Mouse (Mus musculus) cortical plate, adult 2 months (tissue): ENCODE results near the gene Sf3b5.

ENCODE experiments used
- CTCF ChIP-seq: fragments of 200-500 bp; IDR thresholded peaks from 2 replicates; pipeline ENCODE4 v1.5.1; 2011; ENCODE audit warnings: mild to moderate bottlenecking, control low read depth, low read length; ENCODE audit not compliant: insufficient read depth; ENCODE audit errors: extremely low read depth
- POLR2A ChIP-seq: fragments of 200-500 bp; IDR thresholded peaks from 2 replicates; pipeline ENCODE4 v1.6.1; 2011; ENCODE audit warnings: mild to moderate bottlenecking, low read length, control low read depth; ENCODE audit not compliant: insufficient read depth; ENCODE audit errors: extremely low read depth

DNA sequence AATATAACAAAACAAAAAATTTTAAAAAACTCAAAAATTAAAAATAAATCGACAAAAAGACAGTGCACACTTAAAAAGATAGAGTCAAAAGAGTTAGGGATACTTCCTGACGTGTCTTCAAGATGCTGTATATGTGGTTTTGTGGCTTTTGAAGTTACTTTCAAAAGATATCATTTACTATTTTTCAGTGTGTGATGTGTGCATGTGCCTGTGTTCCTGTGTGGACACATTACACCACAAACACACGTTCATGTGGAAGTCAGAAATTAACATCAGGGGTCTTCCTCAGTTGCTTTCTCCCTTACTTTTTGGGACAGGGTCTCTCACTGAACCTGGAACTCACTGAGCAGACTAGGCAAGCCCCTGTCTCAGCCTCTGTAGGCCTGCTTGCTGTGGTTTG lies 20.1 kb upstream of the Sf3b5 start:
- TF ChIP-seq CTCF, result no peak
- no peak for TF ChIP-seq POLR2A
